Mouse (Mus musculus): ENCODE results near the gene Gnao1.

Gnao1 gene

GRCm38 (mm10) chr8:93984731-93985130, 175.0 kb downstream of the Gnao1 start:
- DNase-seq (ENCODE audit: low read depth in 1 of 2, low spot score in 2 of 2), result no peak

- DNase-seq (ENCODE audit: low read depth in 1 of 2, low spot score in 2 of 2), result no peak
These were observed 180.0 kb downstream of the Gnao1 start for GRCm38 (mm10) chr8:93989739-93990138.

GRCm38 (mm10) chr8:93998961-93999360, 189.2 kb downstream of the Gnao1 start:
- DNase-seq (ENCODE audit: low read depth in 1 of 2, low spot score in 2 of 2), result no peak

DNA sequence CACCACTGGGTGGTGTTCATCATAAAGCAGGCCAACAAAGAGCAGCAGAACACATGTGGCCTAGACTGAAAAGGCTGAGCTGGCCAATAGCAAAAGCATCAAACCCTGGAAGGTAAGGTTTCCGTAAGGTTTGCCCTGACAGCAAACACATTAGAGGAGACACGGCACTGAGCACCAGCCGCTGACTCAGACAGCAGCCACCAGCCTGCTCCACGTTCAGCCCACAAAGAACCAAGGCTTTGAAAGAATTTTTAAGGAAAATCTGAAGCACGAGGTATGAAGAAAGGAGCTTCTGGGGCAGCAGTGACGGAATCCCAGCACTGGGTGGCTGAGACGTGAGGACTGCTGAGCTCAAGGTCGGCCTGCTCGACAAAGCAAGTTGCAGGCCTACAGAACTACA, 194.4 kb downstream of the Gnao1 start:
- no peak for DNase-seq (ENCODE audit: low read depth in 1 of 2, low spot score in 2 of 2)

- no peak for DNase-seq (ENCODE audit: low read depth in 1 of 2, low spot score in 2 of 2)
These were observed 199.6 kb downstream of the Gnao1 start for GRCm38 (mm10) chr8:94009243-94009845.

DNA sequence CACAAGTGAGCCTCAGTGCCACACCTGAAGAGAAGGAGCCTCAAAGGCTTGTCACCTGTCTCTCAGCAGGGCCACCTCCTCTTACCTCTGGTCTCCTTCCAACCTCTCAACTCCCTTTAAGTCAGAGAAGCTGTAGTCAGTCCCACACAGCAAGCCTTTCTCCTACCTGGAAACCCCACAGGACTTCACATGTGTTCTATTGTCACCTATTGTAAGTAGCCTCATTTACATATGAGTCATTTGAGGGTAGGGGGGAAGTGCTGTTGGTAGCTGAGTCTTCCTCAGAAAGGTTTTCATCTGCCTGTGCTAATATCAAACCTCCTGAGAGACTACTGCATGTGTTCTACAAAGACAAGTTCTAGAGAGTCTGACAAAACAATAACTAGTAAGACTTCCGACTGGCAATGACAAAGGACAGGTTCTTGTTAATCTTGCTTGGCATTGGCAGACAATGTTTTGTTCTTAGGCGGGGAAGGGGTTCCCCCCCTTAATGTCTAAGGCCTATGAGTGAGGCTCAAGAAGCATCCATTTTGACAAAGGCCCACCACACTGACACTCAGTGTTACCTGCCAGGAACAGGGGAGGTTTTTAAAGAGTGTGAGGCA, 200.4 kb downstream of the Gnao1 start:
- no peak for DNase-seq (ENCODE audit: low read depth in 1 of 2, low spot score in 2 of 2)

GRCm38 (mm10) chr8:94011076-94012012, 201.6 kb downstream of the Gnao1 start:
- peak in 1 of 2 experiments; percentile 1 for DNase-seq (ENCODE audit: low read depth in 1 of 2, low spot score in 2 of 2)

GRCm38 (mm10) chr8:94012013-94012951, 202.5 kb downstream of the Gnao1 start, which contains the start of gene Amfr:
Gene Amfr, minus strand, starts transcription at chr8:94012842.
- peak; percentile 2 to 37 for DNase-seq (ENCODE audit: low read depth in 1 of 2, low spot score in 2 of 2)

DNA sequence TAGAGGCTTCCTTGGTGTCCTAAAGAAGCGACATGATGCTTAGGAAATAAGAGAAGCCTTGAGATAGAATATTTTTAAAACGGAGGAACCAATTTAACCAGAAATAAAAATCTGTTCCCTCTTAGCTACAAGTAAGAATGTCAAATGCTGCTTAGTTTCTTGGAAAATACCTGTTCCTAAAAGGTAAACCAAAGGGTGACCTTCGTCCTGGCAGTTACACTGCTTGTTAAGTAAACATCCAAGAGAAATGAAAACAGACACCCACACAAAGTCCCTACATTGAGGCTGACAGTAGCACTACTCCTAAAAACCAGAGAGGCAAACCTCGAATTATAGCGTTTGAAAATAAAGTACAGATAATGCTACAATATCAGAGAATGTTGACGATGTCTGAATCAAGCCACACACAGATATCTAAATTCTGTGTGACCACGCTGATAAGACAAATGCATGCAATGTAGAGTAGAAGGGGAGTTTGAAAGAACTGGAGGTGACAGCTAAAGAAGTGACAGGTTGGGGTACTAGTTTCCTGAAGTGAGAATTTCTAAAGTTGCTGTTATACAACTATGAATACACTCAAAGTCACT, 203.4 kb downstream of the Gnao1 start:
- no peak for DNase-seq (ENCODE audit: low read depth in 1 of 2, low spot score in 2 of 2)

Data from monocyte, adult 2 months (primary cell).